Mouse (Mus musculus): Measurements from ENCODE around the gene Aatk.
A peak's percentile ranks its signal among the peaks of the same experiment; 100 is the strongest.

The Aatk gene

DNA sequence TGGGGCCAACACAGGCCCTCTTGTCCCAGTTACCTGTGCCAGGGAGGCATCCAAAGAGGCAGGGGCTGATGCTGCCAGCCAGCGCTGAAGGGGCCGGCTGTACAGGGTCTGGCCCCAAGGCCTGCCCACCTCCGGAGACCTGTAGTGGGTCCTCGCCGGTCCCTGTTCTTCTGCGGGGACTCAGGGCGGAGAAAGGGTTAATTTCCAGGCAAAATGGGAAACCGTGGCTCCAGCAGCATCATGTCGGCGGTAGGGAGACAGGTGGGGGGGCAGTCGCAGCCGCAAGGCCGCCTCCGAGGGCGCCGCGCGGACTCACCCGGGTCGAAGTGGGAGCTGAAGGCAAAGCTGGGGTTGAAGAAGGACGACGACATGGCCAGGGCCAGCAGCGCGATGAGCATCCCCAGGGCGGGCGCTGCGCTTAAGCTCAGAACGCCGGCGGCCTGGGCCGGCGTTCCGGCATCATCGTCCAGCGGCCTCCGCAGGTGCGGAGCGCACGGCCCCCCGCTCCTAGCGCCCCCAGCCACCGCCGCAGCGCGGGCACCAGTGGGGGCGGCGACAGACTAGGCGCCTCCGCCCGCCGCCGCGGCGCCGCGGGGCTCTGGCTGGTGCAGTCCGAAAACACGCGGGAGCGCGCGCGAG lies at the start of gene Aatk:
Gene Aatk (minus strand): TSS at position 615 of the 639 bp plus-strand sequence.
- DNase-seq (ENCODE audit: low spot score in 2 of 2): no peak

DNA sequence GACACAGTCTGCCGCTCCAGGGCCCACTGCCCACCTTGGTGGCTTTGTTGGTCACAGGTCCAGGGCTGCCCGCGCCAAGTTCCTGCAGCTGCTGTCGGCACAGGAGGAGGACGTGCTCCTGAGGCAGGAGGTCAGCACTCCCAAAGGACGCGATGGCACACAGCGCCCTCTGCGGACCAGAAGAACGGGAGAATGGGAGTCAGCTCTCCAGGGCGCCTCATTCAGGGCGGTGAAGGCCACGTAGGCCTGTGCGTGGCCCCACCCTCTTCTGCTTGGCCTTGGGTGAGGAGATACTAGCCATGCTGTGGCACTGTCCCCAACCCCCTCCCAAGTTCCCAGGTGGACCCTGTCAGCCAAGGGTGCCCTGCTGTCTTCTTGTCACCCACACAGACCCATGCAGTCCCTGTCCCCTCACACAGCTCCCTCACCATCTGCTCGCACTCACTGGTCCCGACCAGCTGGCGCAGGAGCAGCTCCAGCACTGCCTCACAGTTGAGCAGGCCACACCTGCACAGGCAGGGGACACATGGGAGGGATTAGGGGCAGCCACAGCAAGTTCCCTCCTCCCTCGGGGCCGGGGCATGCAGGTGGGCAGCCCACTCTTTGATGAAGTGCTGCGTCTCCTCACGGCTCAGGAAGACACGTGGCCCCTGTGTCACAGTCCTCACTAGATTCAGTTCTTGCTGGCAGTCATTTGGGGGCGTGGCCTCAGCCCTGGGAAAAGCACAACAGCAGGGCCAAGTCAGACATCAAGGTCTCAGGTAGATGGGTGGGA lies 46.0 kb upstream of the Aatk start:
- no peak for DNase-seq (ENCODE audit: low spot score in 2 of 2)

- DNase-seq (ENCODE audit: low spot score in 2 of 2): no peak
Measured at GRCm38 (mm10) chr11:120090661-120091060, 43.7 kb upstream of the Aatk start.

DNA sequence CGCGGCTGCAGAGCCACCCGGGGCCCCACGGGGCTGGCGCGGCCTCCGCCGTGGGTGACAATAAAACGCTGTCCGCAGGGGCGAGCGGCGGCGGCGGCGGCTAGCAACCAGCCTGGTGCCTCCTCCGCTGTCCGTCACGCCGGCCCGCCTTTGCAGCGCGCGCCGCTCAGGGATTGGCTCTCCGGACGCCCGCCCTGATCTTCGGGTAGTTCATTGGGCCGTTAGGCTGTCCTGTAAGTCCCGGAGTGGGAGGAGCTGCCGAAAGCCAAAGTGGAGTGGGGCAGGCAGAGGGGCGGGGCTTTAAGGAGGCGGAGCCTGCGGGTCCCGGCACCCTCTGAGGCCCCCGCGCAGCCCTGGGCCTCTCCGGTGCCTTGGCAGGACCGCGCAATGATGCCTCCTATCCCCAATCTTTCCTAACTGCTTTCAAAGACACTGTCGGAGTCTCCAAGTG lies 39.8 kb upstream of the Aatk start, which contains the start of gene Cep131:
Gene Cep131 (minus strand): TSS at position 126 of the 451 bp plus-strand sequence.
- DNase-seq (ENCODE audit: low spot score in 2 of 2): peak; percentile 91 to 93

GRCm38 (mm10) chr11:120085891-120086627 lies 39.1 kb upstream of the Aatk start:
- DNase-seq (ENCODE audit: low spot score in 2 of 2): no peak

DNA sequence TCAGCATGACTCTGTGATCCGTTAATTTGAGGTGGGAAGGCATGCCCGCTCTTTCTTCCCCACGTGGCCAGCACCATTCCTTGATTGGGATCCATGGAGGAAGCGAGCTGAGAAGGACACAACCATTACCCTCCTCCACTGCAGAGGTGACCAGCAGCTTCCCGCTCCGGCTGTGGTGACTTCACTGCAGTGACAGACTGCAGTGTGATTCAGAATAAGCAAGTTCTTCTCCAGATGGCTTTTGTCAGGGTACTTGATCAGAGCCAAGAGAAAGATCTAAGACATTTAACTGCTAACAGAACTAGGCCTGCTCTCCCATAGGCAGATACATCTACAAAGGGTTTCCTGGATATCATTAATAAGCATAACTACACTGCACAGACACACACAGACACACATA lies 33.3 kb upstream of the Aatk start:
- no peak for DNase-seq (ENCODE audit: low spot score in 2 of 2)

- no peak for DNase-seq (ENCODE audit: low spot score in 2 of 2)
Measured at GRCm38 (mm10) chr11:120076191-120076590, 29.2 kb upstream of the Aatk start.

- no peak for DNase-seq (ENCODE audit: low spot score in 2 of 2)
Measured at GRCm38 (mm10) chr11:120072986-120073647, 26.1 kb upstream of the Aatk start.

DNA sequence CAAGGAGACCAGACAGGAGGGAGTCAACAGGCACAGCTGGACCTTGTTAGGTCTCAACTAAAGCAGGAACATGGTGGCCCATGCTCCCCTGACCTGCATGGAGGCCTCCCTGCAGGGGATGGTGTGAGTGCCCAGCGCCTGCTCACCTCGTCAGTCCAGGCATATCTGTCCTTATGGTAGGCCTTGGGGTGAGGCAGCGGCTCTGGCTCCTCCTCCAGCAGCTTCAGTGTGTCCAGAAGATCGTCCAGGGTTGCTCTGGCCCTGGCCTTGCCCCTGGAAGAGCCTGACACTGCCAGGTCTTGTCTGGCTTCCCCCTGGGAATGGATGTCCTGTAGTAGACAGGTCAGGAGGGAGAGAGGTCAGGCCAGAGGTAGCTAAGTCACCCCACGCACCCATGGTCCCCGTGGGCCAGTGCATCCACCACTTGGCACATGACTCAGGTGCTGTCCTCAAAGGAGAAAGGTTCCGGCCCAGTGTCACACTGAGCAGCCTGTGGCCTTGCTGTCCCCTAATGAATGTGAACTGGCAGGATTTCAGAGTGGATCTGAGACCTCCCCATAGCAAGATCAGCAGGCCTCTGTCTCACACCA lies 24.9 kb upstream of the Aatk start:
- DNase-seq (ENCODE audit: low spot score in 2 of 2): no peak

DNA sequence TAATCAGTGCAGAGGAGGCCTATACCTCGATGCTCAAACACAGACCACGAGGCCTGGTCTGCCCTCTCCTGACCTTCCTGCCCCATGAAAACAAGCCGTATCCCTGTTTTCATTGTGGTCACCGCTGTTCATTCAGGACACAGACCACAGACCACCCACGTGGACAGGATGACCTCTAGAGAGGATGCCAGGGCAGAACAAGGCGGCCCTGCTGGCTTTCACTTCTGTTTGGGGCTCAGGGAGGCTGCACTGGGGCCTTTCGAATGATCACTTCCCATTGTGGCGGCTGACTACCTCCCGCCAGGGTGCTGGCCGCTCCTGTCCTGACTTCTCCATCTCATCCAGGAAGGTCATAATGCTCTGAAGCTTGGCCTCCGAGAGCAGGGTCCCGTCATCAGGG lies 24.1 kb upstream of the Aatk start:
- no peak for DNase-seq (ENCODE audit: low spot score in 2 of 2)

DNA sequence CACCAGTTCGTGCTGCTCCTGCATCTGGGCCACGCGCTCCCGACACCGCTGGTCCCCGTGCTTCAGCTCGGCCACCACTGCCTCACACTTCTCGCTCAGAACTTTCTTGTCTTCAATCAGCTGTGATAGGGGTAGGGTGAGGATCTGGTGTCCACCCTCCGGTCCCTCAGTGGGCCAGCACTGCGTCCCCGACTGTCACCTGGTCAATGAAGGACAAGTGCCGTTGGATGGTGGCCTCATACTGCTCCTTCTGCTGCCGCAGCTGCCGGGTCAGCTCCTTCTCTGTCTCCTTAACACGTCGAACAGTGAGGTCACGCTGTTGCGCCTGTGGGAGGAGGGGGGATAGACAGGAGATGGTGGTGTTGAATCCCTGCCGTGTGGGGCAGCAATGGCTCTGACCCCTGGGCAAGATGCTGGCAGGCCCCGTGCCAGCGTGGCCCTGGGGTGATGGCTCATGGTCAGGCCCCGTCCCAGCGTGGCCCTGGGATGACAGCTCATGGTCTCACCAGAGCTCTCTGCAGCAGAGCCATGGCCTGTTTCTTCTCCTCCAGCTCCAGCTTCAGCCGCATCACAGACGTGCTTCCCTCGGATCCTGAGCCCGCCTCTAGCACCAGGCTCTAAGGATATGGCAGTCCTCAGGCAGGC lies 23.4 kb upstream of the Aatk start:
- DNase-seq (ENCODE audit: low spot score in 2 of 2): no peak

GRCm38 (mm10) chr11:120069261-120069660 lies 22.3 kb upstream of the Aatk start:
- no peak for DNase-seq (ENCODE audit: low spot score in 2 of 2)

GRCm38 (mm10) chr11:120067834-120068233 lies 20.9 kb upstream of the Aatk start:
- no peak for DNase-seq (ENCODE audit: low spot score in 2 of 2)

- DNase-seq (ENCODE audit: low spot score in 2 of 2): no peak
Measured at GRCm38 (mm10) chr11:120065291-120065690, 18.3 kb upstream of the Aatk start.

DNA sequence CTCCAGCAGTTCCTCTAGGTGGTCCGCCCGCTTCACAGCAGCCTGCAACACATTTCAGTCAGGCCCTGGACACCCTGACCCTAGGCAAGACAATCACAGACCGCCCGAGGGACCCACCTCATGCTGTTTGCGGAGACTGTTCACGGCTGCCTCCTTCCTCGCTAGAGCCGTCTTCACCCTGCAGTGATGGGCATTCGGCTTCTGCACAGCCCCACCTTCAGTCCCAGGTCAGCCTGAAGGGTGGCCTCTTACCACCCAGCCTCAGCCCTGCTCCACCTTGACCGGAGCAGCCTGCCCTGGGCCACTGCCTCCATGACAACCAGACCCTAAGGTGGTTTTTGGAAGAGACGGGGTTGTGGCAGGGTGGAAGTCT lies 17.7 kb upstream of the Aatk start:
- no peak for DNase-seq (ENCODE audit: low spot score in 2 of 2)

- DNase-seq (ENCODE audit: low spot score in 2 of 2): no peak
Measured at GRCm38 (mm10) chr11:120064006-120064667, 17.2 kb upstream of the Aatk start.

GRCm38 (mm10) chr11:120063326-120063725 lies 16.4 kb upstream of the Aatk start:
- no peak for DNase-seq (ENCODE audit: low spot score in 2 of 2)

- no peak for DNase-seq (ENCODE audit: low spot score in 2 of 2)
Measured at GRCm38 (mm10) chr11:120060634-120061033, 13.7 kb upstream of the Aatk start.

- no peak for DNase-seq (ENCODE audit: low spot score in 2 of 2)
Measured at GRCm38 (mm10) chr11:120055953-120056732, 9.2 kb upstream of the Aatk start.

GRCm38 (mm10) chr11:120053846-120054245 lies 6.9 kb upstream of the Aatk start:
- no peak for DNase-seq (ENCODE audit: low spot score in 2 of 2)
